Mouse (Mus musculus) lung, postnatal 0 days (tissue): ENCODE results near the gene Tnfrsf1a.
"Not testable (repeated sequence)": the region's sequence is repeated elsewhere in the genome, so short reads cannot be mapped to it uniquely, and the experiment has no call there.

ENCODE experiments used
- CTCF ChIP-seq: IDR thresholded peaks from 2 replicates; pipeline ENCODE4 v1.5.1; 2016; ENCODE audit warnings: antibody characterized with exemption, mild to moderate bottlenecking
- EP300 ChIP-seq: IDR thresholded peaks from 2 replicates; pipeline ENCODE4 v1.6.1; 2016; ENCODE audit warnings: antibody characterized with exemption, mild to moderate bottlenecking, control low read depth

DNA sequence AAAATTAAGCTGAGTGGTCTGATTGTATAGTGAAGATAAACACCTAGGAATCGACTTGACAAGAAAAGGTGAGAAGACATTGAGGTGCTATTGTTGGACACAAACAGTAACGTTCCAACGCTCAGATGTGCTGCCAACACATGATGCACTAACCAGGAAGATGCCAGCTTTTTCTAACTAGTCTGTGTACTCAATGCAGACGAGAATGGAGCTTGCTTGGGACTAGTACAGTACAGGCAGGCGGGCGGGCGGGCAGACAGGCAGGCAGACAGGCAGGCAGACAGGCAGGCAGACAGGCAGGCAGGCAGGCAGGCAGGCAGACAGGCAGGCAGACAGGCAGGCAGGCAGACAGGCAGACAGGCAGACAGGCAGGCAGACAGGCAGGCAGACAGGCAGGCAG, 44.8 kb upstream of the Tnfrsf1a start:
- not testable (repeated sequence) for TF ChIP-seq EP300, CTCF
